Mouse (Mus musculus) forebrain, embryonic 15.5 days (tissue): ENCODE data around the gene Wnk1. TPM values are rescaled to one million over a fixed set of nuclear protein-coding genes. Genes with fewer than 3 reads are reported as not detected.

Experiments used
- microRNA counts: library from miRNA; unstranded; fragments of <30 nt; microRNA quantifications from one replicate; lab custom pipeline; 2016
- microRNA-seq: library from miRNA; unstranded; fragments of <30 nt; microRNA quantifications from one replicate; pipeline ENCODE4, GENCODE M21; 2016
- polyA plus RNA-seq: library from polyadenylated mRNA; unstranded; fragments of >200 nt; fragmentation: Nextera tagmentation; extraction: Ambion mirVana; gene quantifications from 2 replicates; pipeline ENCODE4 v1.2.1, GENCODE M21; 2015

The Wnk1 gene
- polyA plus RNA-seq, 1 experiment from 2014 or later: 56.5 TPM

MicroRNA genes within 50 kb of the gene (microRNA counts, 519-probe panel; counts per million panel counts)
- microRNA mmu-miR-706 (lab: Ali Mortazavi, UCI): not detected

Small RNA genes lying within 50 kb of the gene (microRNA-seq; reads per million reads assigned to microRNA genes)
- gene Mir706: not detected

Other genes with a start within 250 kb of the Wnk1 start
- gene Erc1, start 190.5 kb downstream of the Wnk1 start, polyA plus RNA-seq: 39.9 and 42.2 TPM in 2 replicates
- gene Rad52, start 136.0 kb downstream of the Wnk1 start, polyA plus RNA-seq: 28.0 and 29.4 TPM in 2 replicates
- gene Ninj2, start 54.7 kb upstream of the Wnk1 start, polyA plus RNA-seq: not detected in 2 replicates